Mouse (Mus musculus) heart, adult 2 months (tissue): Measurements from ENCODE around the gene Camkv. TPM values are rescaled to one million over a fixed set of nuclear protein-coding genes. Genes with fewer than 3 reads are reported as not detected.

Source experiments
- DNase-seq, 2 experiments: peaks; one replicate each; pipeline ENCODE4 v3.0.0; 2021
- H3K27ac ChIP-seq: fragments of 200-600 bp; 2 replicates; pipeline ENCODE4 v1.8.1; 2022
- H3K27me3 ChIP-seq: fragments of 200-500 bp; 2 replicates; pipeline ENCODE4 v1.6.1; 2012; ENCODE audit warnings: mild to moderate bottlenecking, low read length, inconsistent platforms, mixed read lengths; ENCODE audit not compliant: control insufficient read depth, insufficient read depth
- H3K36me3 ChIP-seq: fragments of 200-500 bp; 2 replicates; pipeline ENCODE4 v1.6.1; 2012; ENCODE audit warnings: low read length, inconsistent platforms; ENCODE audit not compliant: control insufficient read depth, insufficient read depth
- H3K4me1 ChIP-seq: fragments of 200-500 bp; 2 replicates; pipeline ENCODE4 v1.6.1; 2011; ENCODE audit warnings: low read length; ENCODE audit not compliant: control insufficient read depth, insufficient read depth
- H3K4me3 ChIP-seq: fragments of 200-600 bp; 2 replicates; pipeline ENCODE4 v1.8.1; 2022
- H3K79me2 ChIP-seq: fragments of 200-500 bp; replicated peaks from 2 replicates; pipeline ENCODE4 v1.6.1; 2012; ENCODE audit warnings: mild to moderate bottlenecking, inconsistent platforms, low read length, moderate library complexity, mixed read lengths; ENCODE audit not compliant: control insufficient read depth, insufficient read depth
- H3K9ac ChIP-seq: fragments of 200-500 bp; 2 replicates; pipeline ENCODE4 v1.6.1; 2012; ENCODE audit warnings: low read depth, mild to moderate bottlenecking, control low read depth, inconsistent platforms, low read length, mixed read lengths
- CTCF ChIP-seq: fragments of 200-600 bp; IDR thresholded peaks from 2 replicates; pipeline ENCODE4 v1.8.1; 2022; ENCODE audit warnings: antibody characterized with exemption, mild to moderate bottlenecking, moderate library complexity
- EP300 ChIP-seq: fragments of 200-500 bp; IDR thresholded peaks from 2 replicates; pipeline ENCODE4 v1.6.1; 2011; ENCODE audit warnings: low read depth, low read length, control low read depth; ENCODE audit not compliant: insufficient read depth
- POLR2A ChIP-seq: fragments of 200-500 bp; IDR thresholded peaks from 2 replicates; pipeline ENCODE4 v1.6.1; 2011; ENCODE audit warnings: mild to moderate bottlenecking, low read depth, low read length, control low read depth; ENCODE audit not compliant: insufficient read depth
- WGBS: fragments of 180-500 bp; shearing (Covaris S2); methylation state at CpG from one replicate; pipeline ENCODE4 v1.1.7; 2018; 5-methylcytosine and 5-hydroxymethylcytosine counted together
- intact Hi-C: fragments of 180-260 bp; cut with DNase I; formaldehyde crosslinking; loops from one replicate; pipeline ENCODE4 v1.15.1; 2025
- polyA plus RNA-seq: library from polyadenylated mRNA; depleted of rRNA; stranded (reverse); fragments of >200 nt; gene quantifications from 2 replicates; pipeline ENCODE4 v1.2.3, GENCODE M21; 2012
- total RNA-seq, 2 experiments: library from RNA; stranded (reverse); gene quantifications; 2 replicates each; pipeline ENCODE4 v1.2.3; 2021

Camkv gene
- total and polyA plus RNA-seq, 3 experiments: 0.02 TPM; not detected in 2

DNA sequence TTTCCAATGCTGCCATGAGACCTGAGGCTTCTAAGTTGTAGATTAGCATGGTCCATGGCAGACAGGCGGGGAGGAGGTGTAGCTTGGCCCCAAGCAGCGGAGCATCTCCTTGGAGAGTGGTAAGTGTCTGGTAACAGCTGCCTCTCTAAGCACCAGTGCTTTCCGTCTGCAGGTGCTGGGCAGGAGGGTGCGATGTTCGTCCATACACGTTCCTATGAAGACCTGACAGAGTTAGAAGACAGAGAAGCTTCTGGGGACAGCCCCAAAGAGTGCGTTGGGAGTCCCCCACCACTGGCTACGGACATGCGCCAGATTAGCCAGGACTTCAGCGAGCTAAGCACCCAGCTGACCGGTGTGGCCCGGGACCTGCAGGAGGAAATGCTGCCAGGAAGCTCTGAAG is 35.6 kb upstream of the Camkv start:
- intact Hi-C loops: loop anchor here (5.0 kb wide), 1 partner anchor 152 kb away; the partner anchor contains the start of gene Amigo3
- 79% methylated on average over 12 of the region's 12 CpGs for WGBS
- Histone ChIP-seq H3K27me3 (no peaks in the 10 kb centered on the region), H3K79me2 (no peaks in the 10 kb centered on the region), H3K9ac (no peak overlapping the region), H3K4me1 (no peaks in the 10 kb centered on the region), H3K36me3 (no peaks in the 10 kb centered on the region), H3K27ac (no peak overlapping the region), H3K4me3 (no peak overlapping the region)
- TF ChIP-seq POLR2A (no peak), EP300 (no peak), CTCF (no peak)
- no peak for DNase-seq

DNA sequence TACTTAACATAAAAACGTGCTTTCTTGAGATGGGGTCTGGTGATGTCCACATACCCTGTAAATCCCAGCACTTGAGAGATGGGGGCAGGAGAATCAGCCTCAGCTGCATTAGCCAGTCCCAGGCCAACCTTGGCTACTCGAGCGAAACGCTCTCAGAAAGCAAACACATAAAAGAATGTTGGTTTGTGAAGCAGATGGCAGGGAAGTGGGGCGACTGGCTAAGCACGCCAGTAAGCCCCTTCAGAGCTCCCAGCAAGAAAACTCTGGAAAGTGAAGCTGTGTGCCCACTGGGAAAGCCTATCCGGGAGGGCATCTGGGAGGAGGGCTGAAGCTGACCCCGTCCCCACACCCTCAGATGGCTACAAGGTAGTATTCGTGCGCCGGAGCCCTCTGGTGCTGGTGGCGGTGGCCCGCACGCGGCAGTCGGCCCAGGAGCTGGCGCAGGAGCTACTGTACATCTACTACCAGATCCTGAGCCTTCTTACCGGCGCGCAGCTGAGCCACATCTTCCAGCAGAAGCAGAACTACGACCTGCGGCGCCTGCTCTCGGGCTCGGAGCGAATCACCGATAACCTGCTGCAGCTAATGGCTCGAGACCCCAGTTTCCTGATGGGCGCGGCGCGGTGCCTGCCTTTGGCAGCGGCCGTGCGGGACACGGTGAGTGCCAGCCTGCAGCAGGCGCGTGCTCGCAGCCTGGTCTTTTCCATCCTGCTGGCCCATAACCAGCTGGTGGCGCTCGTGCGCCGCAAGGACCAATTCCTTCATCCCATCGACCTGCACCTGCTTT is 34.4 kb upstream of the Camkv start:
- H3K27ac ChIP-seq: no peak overlapping the region

DNA sequence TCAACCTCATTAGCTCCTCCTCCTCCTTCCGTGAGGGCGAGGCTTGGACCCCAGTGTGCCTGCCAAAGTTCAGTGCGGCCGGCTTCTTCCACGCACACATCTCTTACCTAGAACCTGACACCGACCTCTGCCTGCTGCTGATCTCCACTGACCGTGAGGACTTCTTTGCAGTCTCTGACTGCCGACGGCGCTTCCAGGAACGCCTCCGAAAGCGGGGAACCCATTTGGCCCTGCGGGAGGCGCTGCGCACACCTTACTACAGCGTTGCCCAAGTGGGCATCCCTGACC is 33.9 kb upstream of the Camkv start:
- Histone ChIP-seq H3K4me1 (peaks cover 4% of the 10 kb centered on the region), H3K36me3 (no peaks in the 10 kb centered on the region), H3K27ac (no peak overlapping the region), H3K27me3 (no peaks in the 10 kb centered on the region), H3K9ac (no peak overlapping the region), H3K79me2 (no peaks in the 10 kb centered on the region), H3K4me3 (no peak overlapping the region)
- DNase-seq: no peak
- intact Hi-C loops: loop anchor here (5.0 kb wide), 1 partner anchor 151 kb away; the partner anchor contains the start of gene Amigo3
- 72% methylated on average over 17 of the region's 17 CpGs for WGBS
- TF ChIP-seq POLR2A (no peak), CTCF (no peak), EP300 (no peak)

More for the DNA sequence above, 34.4 kb upstream of the Camkv start:
- Histone ChIP-seq H3K27me3 (no peaks in the 10 kb centered on the region), H3K79me2 (no peaks in the 10 kb centered on the region), H3K4me1 (no peaks in the 10 kb centered on the region; the same call in 1 of the 2 replicates), H3K36me3 (no peaks in the 10 kb centered on the region), H3K9ac (no peak overlapping the region), H3K4me3 (no peak overlapping the region)
- WGBS: 61% methylated on average over 44 of the region's 44 CpGs
- DNase-seq: no peak
- intact Hi-C loops: loop anchor here (5.0 kb wide), 1 partner anchor 151 kb away; the partner anchor contains the start of gene Amigo3
- peak; percentile 54 for TF ChIP-seq CTCF
- no peak for TF ChIP-seq EP300
- no peak for TF ChIP-seq POLR2A

DNA sequence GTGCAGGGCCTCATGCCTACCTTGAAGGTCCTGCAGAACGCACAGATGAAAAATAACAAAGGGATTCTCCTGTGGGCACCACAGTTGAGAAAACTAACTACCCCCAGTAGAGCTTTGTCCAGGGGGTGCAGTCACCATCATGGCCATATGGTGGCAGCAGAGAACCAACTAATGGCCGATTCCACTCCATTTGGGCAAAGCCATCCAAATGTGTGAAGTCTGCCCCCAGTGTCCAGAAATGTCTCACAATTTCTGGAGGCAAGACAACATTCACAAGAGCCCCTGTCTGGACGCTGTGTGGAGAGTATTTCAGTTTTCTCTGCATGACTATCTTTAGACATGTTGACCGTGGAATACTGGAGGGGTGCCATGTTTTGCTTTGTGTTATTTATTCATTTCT is 30.7 kb upstream of the Camkv start:
- under 1% methylated on average over 4 of the region's 4 CpGs for WGBS
- peaks cover 4% of the 10 kb centered on the region for H3K4me1 ChIP-seq
- H3K36me3 ChIP-seq: no peaks in the 10 kb centered on the region
- no peak overlapping the region; the same call in 1 of the 2 replicates for H3K27ac ChIP-seq
- H3K79me2 ChIP-seq: no peaks in the 10 kb centered on the region
- DNase-seq: peak; percentile 86 to 92
- H3K27me3 ChIP-seq: no peaks in the 10 kb centered on the region
- H3K4me3 ChIP-seq: no peak overlapping the region
- intact Hi-C loops: loop anchor here (1.0 to 5.0 kb wide), 4 partner anchors 58 to 164 kb away; partner anchors contain the start of gene Amigo3
- H3K9ac ChIP-seq: no peak overlapping the region
- TF ChIP-seq EP300 (peak; percentile 97), CTCF (peak; percentile 96), POLR2A (no peak)

DNA sequence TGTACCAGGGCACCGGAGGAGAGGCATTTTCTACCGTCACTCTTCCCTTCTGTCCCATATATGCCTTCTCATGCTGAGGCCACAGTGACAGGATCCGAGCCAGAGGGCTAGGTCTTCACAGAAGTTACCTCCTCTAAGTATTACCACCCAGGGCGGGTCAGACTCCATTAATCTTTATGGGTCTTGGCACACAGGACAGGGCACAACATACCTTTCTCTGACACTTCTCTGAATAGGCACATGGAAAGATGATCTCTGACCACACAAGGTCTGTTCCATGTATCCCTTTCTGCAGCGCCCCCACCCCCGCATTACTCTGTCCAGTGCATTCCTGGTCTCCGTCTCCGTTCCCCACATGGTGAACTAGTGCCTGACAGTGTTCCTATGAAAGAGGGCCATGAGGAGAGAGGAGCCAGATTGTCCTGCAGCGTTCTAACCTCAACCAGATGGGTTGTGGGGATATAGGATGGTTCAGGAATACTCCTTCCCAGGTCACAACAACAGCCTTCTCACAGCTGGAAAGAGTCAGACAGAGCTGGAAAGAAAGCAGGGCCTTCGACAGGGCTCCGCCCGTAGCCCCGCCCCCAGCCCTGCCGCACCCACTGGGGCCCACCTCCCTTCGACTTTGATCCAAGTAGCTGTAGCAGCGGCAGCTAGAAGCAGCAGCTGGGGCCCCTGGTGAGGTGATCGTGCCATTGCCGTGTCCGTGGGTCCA is 29.1 kb upstream of the Camkv start, which contains the start of gene Mst1r:
TSS of gene Mst1r (plus strand) at position 622 of the 715 bp plus-strand sequence.
- Histone ChIP-seq H3K4me1 (peaks cover 4% of the 10 kb centered on the region), H3K27me3 (no peaks in the 10 kb centered on the region), H3K79me2 (no peaks in the 10 kb centered on the region), H3K27ac (peak within 1 kb of the TSS; percentile 74), H3K4me3 (peak within 1 kb of the TSS; percentile 45), H3K36me3 (no peaks in the 10 kb centered on the region), H3K9ac (peak within 1 kb of the TSS; percentile 66)
- WGBS: 22% methylated on average over 19 of the region's 19 CpGs
- intact Hi-C loops: no loop called here
- peak; percentile 87 to 88 for DNase-seq
- TF ChIP-seq EP300 (no peak), POLR2A (peak; percentile 72), CTCF (no peak)

DNA sequence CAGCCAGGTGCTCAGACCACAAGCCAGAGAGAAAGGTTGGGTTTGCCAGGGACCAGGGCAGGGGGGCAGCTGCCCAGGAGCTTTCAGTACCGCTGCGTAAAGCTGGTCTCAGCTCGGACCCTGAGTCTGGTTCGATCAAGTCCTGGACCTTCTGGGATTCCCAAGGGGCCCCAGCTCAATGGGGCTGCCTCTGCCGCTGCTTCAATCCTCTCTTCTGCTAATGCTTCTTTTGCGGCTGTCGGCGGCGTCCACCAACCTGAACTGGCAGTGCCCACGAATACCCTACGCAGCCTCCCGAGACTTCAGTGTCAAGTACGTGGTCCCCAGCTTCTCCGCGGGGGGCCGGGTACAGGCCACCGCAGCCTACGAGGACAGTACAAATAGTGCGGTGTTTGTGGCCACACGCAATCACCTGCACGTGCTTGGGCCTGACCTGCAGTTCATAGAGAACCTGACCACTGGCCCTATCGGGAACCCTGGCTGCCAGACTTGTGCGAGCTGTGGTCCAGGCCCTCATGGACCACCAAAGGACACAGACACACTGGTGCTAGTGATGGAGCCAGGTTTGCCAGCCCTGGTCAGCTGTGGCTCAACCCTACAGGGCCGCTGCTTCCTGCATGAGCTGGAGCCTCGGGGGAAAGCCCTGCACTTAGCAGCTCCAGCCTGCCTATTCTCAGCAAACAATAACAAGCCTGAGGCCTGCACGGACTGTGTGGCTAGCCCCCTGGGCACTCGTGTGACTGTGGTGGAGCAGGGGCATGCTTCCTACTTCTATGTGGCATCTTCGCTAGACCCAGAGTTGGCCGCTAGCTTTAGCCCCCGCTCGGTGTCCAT is 28.3 kb upstream of the Camkv start:
- Histone ChIP-seq H3K9ac (peak overlapping the region; percentile 66), H3K4me3 (peak overlapping the region; percentile 45), H3K4me1 (peaks cover 4% of the 10 kb centered on the region), H3K79me2 (no peaks in the 10 kb centered on the region), H3K27ac (peak overlapping the region; percentile 74), H3K27me3 (no peaks in the 10 kb centered on the region), H3K36me3 (no peaks in the 10 kb centered on the region)
- DNase-seq: peak; percentile 31 to 43
- intact Hi-C loops: no loop called here
- TF ChIP-seq CTCF (no peak), EP300 (no peak), POLR2A (no peak)
- 57% methylated on average over 31 of the region's 31 CpGs for WGBS
